Mouse (Mus musculus) lung, embryonic 16.5 days (tissue): ENCODE data around the gene Fam229a. TPM values are rescaled to one million over a fixed set of nuclear protein-coding genes. Genes with fewer than 3 reads are reported as not detected.
"Not testable (repeated sequence)": the region's sequence is repeated elsewhere in the genome, so short reads cannot be mapped to it uniquely, and the experiment has no call there.

Source experiments
- ATAC-seq: fragments of 200-750 bp; cut with Nextera tagmentation; 2 replicates; pipeline ENCODE4 v1.8.0; 2017; ENCODE audit warnings: low read depth, mild to moderate bottlenecking, moderate library complexity
- H3K27ac ChIP-seq: fragments of 300-500 bp; sonication (generic); 2 replicates; pipeline ENCODE4 v1.5.1; 2014; ENCODE audit warnings: mild to moderate bottlenecking, control low read depth, low read length
- H3K27me3 ChIP-seq: fragments of 300-500 bp; sonication (generic); 2 replicates; pipeline ENCODE4 v1.6.1; 2014; ENCODE audit warnings: low read depth, low read length, mixed read lengths; ENCODE audit not compliant: control insufficient read depth, insufficient read depth
- H3K36me3 ChIP-seq: fragments of 300-500 bp; sonication (generic); 2 replicates; pipeline ENCODE4 v1.6.1; 2014; ENCODE audit warnings: low read length; ENCODE audit not compliant: control insufficient read depth, insufficient read depth
- H3K4me1 ChIP-seq: fragments of 300-500 bp; sonication (generic); replicated peaks from 2 replicates; pipeline ENCODE4 v1.6.1; 2014; ENCODE audit warnings: low read length, mixed read lengths; ENCODE audit not compliant: control insufficient read depth, insufficient read depth
- H3K4me2 ChIP-seq: fragments of 300-500 bp; sonication (generic); 2 replicates; pipeline ENCODE4 v1.6.1; 2014; ENCODE audit warnings: low read depth, low read length, control low read depth
- H3K4me3 ChIP-seq: fragments of 300-500 bp; sonication (generic); 2 replicates; pipeline ENCODE4 v1.5.1; 2014; ENCODE audit warnings: mild to moderate bottlenecking, low read length, control low read depth
- H3K9ac ChIP-seq: fragments of 300-500 bp; sonication (generic); 2 replicates; pipeline ENCODE4 v1.6.1; 2014; ENCODE audit warnings: low read length, control low read depth
- H3K9me3 ChIP-seq: fragments of 300-500 bp; sonication (generic); 2 replicates; pipeline ENCODE4 v1.6.1; 2016; ENCODE audit warnings: low read length; ENCODE audit not compliant: control insufficient read depth
- WGBS: fragments of 180-500 bp; shearing (Covaris S2); extraction: QIAGEN DNeasy Blood & Tissue Kit; methylation state at CpG from one replicate; pipeline ENCODE4 v1.1.7; 2014; 5-methylcytosine and 5-hydroxymethylcytosine counted together
- polyA plus RNA-seq: library from polyadenylated mRNA; unstranded; fragments of >200 nt; fragmentation: Nextera tagmentation; extraction: Ambion mirVana; gene quantifications from 2 replicates; pipeline ENCODE4 v1.2.1, GENCODE M21; 2015

The Fam229a gene
- polyA plus RNA-seq, 1 experiment from 2014 or later, result not detected

DNA sequence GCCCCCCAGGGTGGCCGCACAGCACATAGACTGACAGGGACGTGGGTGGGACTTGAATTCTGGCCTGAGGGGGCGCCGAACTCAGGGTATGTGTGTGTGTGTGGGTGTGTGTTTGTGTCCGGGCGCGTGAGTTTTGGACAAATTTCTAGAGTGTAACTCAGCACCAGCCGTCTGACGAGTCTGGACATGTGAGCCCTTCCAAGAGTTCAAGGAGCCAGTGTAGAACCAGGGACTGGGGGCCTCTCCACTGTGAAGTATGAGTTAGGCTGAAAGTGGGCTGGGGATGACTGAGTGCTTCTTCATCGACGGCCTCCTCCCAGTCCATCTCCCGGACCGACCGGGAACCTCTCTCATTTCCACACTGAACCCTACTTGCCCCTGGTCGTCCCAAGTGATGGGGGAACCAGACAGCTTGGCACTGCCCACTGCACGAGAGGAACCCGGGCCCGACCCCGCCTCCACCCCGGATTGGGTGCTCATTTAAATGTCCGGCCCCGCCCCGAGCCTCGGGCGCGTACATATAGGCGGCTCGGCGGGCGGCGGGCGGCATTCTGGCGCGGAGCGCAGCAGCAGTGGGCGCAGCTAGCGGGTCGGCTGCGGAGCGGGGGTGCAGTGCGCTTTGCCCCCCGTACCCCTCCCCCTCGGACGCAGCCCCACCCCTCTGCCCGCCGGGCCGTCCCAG lies 22.2 kb downstream of the Fam229a start, which contains the start of gene Marcksl1:
Marcksl1 (plus strand) TSS at position 496 of the 682 bp plus-strand sequence.
- Histone ChIP-seq H3K9me3 (no peaks in the 10 kb centered on the region), H3K27me3 (no peaks in the 10 kb centered on the region), H3K36me3 (peaks cover 7% of the 10 kb centered on the region), H3K27ac (peak within 1 kb of the TSS; percentile 94), H3K4me2 (peak within 1 kb of the TSS; percentile 77), H3K4me3 (peak within 1 kb of the TSS; percentile 96), H3K4me1 (peaks cover 32% of the 10 kb centered on the region), H3K9ac (peak within 1 kb of the TSS; percentile 99)
- ATAC-seq, result peak; percentile 92
- 5% methylated on average over 38 of the region's 47 CpGs for WGBS

DNA sequence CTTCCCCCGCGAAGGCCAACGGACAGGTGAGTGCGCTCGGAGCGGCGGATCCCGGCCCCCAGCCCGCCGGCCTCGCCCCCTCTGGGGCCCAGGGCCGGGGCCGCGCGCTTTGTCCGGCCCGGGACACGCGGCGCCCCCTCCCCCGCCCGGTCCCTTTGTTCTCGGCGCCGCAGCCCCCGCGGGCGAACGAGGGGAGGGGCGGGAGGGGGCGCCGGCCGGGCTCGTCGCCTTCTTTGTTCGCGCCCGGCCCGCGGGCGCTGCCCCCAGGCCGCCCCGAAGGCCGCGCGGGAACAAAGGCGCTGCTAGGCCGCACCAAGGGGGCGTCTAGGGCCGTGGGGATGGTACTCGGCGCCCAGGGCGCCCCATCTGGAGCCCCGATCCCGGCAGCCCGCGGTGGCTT lies 22.9 kb downstream of the Fam229a start:
- Histone ChIP-seq H3K4me1 (peaks cover 30% of the 10 kb centered on the region), H3K27me3 (no peaks in the 10 kb centered on the region), H3K36me3 (peaks cover 13% of the 10 kb centered on the region), H3K9ac (peak overlapping the region; percentile 99), H3K4me3 (peak overlapping the region; percentile 96), H3K4me2 (peak overlapping the region; percentile 77), H3K27ac (peak overlapping the region; percentile 94), H3K9me3 (no peaks in the 10 kb centered on the region)
- peak; percentile 52 for ATAC-seq
- WGBS, result 0% methylated on average over 35 of the region's 57 CpGs

DNA sequence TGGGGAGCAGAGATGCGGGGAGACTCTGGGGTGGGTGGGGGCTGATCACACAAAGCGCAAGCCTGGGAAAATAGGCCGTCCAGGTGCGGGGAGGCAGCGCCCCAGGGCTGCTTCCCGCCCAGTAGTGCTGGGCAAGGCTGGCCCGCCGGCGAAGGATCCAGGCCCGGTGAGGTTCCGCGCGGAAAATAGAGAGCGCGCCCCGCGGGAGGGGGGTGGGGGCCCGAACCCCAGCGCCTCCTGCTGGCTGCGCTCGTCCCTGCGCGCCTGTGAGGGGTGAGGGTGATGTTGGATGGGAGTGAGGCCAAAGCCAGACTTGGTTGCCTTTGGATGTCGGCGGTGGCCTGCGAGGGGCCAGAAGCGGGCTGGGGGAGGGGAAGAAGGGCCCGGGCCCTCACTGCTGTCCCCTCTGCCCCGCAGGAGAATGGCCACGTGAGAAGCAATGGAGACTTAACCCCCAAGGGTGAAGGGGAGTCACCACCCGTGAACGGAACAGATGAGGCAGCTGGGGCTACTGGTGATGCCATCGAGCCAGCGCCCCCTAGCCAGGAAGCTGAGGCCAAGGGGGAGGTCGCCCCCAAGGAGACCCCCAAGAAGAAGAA lies 23.4 kb downstream of the Fam229a start:
- Histone ChIP-seq H3K9me3 (no peaks in the 10 kb centered on the region), H3K27me3 (no peaks in the 10 kb centered on the region), H3K9ac (peak overlapping the region; percentile 99), H3K27ac (peak overlapping the region; percentile 94), H3K4me1 (peaks cover 26% of the 10 kb centered on the region), H3K4me2 (peak overlapping the region; percentile 77), H3K36me3 (peaks cover 14% of the 10 kb centered on the region), H3K4me3 (peak overlapping the region; percentile 96)
- WGBS, result 0% methylated on average over 32 of the region's 35 CpGs
- ATAC-seq, result peak; percentile 66

DNA sequence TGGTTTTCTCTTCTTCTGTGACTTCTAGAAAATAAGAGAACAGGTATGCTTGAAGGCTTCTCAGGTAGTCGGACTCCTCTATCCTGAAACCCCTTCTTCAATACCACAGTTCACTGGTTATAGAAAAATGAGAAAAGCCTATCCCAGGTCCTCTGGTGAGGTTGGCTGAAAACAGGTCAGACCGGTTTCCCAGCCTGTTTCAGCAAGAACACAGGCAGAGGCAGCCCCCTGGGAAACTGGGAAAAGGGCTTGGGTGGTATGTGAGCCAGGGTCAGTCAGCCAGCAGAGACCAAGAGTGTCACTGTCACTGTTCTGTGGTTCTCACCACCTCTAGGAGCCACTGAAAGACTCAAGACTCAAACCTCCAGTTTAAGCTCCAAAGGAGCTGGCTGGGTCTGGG lies 25.9 kb downstream of the Fam229a start:
- Histone ChIP-seq H3K9me3 (no peaks in the 10 kb centered on the region), H3K4me2 (no peak overlapping the region), H3K4me1 (peaks cover 17% of the 10 kb centered on the region), H3K36me3 (peaks cover 28% of the 10 kb centered on the region), H3K9ac (no peak overlapping the region), H3K27ac (peak overlapping the region; percentile 86), H3K4me3 (0 out of 2 replicates have a peak overlapping the region, but pooled peaks have one; percentile 5), H3K27me3 (no peaks in the 10 kb centered on the region)
- 0 out of 2 replicates have a peak, but pooled peaks have one; percentile 15 for ATAC-seq
- WGBS, result 34% methylated on average over 2 of the region's 2 CpGs

DNA sequence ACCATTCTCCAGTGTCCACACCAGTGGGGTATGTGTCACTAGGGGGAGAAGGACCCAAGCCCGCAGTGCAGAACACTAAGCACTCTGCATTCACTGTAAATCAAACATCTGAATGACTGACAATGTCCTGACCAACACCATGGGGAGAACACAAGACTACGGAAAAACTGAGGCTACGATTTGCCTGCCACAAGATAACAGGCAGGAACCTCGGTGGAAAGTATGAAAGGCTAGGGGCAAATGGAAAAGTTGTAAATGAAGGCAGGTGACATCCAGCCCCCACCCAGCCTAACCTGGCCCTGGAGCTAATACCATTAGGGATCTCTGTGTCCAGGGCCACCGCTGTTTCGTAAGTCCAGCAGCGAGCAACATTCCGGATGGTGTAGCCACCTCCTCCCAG lies 27.5 kb downstream of the Fam229a start:
- whole genome bisulfite sequencing, result 84% methylated on average over 8 of the region's 8 CpGs
- no peaks in the 10 kb centered on the region for H3K9me3 ChIP-seq
- peaks cover 17% of the 10 kb centered on the region for H3K4me1 ChIP-seq
- H3K36me3 ChIP-seq, result peaks cover 42% of the 10 kb centered on the region
- H3K9ac ChIP-seq, result no peak overlapping the region
- no peak overlapping the region for H3K27ac ChIP-seq
- H3K4me2 ChIP-seq, result no peak overlapping the region
- H3K27me3 ChIP-seq, result no peaks in the 10 kb centered on the region
- ATAC-seq, result no peak
- H3K4me3 ChIP-seq, result no peak overlapping the region

DNA sequence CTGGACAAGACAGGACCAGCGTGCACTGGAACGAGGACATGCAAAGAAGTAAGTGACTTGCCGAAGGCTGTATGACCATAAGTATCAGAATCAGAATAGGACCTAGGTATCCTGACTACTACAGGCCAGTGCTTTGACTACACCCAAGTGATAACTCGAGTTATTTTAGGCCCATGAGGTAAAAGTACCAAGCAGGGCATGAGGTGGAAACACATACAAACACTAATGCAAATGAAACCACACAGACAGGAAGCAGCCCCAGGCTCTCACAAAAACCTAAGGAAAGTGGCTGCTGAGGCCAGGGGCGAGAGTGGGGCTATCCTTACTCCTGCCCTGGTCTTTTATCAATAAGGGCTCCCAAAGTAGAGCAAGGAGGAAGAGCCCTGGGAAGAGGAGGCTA lies 34.3 kb downstream of the Fam229a start:
- no peak overlapping the region for H3K4me3 ChIP-seq
- H3K27ac ChIP-seq, result no peak overlapping the region
- no peak overlapping the region for H3K9ac ChIP-seq
- H3K4me2 ChIP-seq, result no peak overlapping the region
- ATAC-seq, result no peak
- no peaks in the 10 kb centered on the region for H3K27me3 ChIP-seq
- H3K36me3 ChIP-seq, result peaks cover 60% of the 10 kb centered on the region
- 89% methylated on average over 5 of the region's 5 CpGs for WGBS
- no peaks in the 10 kb centered on the region for H3K4me1 ChIP-seq
- H3K9me3 ChIP-seq, result no peaks in the 10 kb centered on the region

DNA sequence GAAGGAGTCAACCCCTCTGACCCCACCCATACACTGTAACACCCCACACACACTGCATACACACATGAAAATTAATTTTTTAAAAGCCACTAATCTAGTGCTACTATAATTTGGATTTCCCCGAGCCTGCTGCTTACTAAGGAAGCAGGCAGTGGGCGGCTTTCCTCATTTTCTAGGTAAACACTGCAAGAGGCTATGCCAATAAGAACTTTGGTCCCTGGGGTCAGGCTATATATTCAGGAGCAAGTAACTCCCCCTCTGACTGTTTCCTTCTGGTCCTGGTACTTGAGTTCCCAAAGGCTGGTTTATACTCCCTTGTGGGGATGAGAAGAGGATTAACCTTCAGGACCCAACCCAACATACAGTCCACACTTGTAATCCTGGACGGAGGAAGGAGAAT lies 34.9 kb downstream of the Fam229a start:
- WGBS, result 81% methylated on average over 3 of the region's 3 CpGs
- no peak overlapping the region for H3K27ac ChIP-seq
- H3K27me3 ChIP-seq, result no peaks in the 10 kb centered on the region

DNA sequence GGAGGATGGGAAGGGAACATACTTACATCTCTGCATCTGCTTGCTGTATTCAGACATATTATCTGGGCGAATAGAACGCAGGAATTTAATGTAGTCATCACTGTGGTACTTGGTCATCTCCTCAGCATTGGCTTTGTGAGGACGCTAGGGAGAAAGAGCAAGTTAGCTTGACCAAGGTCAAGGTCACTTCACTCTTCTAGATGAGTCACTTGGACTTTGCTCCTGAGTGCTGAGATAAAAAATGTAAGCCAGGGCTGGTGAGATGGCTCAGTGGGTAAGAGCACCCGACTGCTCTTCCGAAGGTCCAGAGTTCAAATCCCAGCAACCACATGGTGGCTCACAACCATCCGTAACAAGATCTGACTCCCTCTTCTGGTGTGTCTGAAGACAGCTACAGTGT lies 37.9 kb downstream of the Fam229a start:
- not testable (repeated sequence) for ATAC-seq, H3K27me3 ChIP-seq, H3K9ac ChIP-seq, H3K4me2 ChIP-seq, H3K27ac ChIP-seq, H3K9me3 ChIP-seq, H3K4me3 ChIP-seq, H3K4me1 ChIP-seq
- 91% methylated on average over 5 of the region's 6 CpGs for WGBS
- peaks cover 48% of the 10 kb centered on the region for H3K36me3 ChIP-seq

More for the DNA sequence above, 34.9 kb downstream of the Fam229a start:
- Histone ChIP-seq H3K9me3 (no peaks in the 10 kb centered on the region), H3K4me2 (no peak overlapping the region), H3K9ac (no peak overlapping the region), H3K4me3 (no peak overlapping the region), H3K36me3 (peaks cover 61% of the 10 kb centered on the region), H3K4me1 (no peaks in the 10 kb centered on the region)
- no peak for ATAC-seq

DNA sequence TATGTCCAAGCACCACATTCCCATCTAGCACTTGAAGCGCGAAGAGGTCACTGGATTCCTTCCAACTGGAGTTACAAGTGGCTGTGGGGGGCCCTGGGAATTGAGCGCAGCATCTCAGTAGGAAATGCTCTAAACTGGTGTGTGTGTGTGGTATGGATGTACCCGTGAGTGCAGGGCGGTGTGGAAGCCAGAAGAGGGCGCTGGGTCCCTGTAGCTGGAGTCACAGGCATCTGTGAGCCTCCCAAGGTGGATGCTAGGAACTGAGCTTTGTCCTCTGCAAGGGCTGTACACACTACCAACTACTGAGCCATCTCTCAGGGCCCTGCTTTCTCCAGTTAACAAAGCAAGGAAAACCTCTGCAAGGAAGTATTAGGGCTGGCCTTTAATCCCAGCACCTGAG lies 49.0 kb downstream of the Fam229a start:
- H3K4me2 ChIP-seq, result no peak overlapping the region
- H3K36me3 ChIP-seq, result peaks cover 6% of the 10 kb centered on the region; the same call in 1 of the 2 replicates
- 80% methylated on average over 6 of the region's 6 CpGs for WGBS
- H3K4me3 ChIP-seq, result no peak overlapping the region
- no peak overlapping the region for H3K9ac ChIP-seq
- peaks cover 18% of the 10 kb centered on the region for H3K4me1 ChIP-seq
- no peaks in the 10 kb centered on the region for H3K9me3 ChIP-seq
- H3K27ac ChIP-seq, result no peak overlapping the region
- no peaks in the 10 kb centered on the region for H3K27me3 ChIP-seq
- no peak for ATAC-seq
